Mouse (Mus musculus) CH12F3 (cell line): ENCODE measurements around the gene Nup88.

Source experiments
- in situ Hi-C: fragments of 300-500 bp; cut with MboI; formaldehyde crosslinking; loops from 2 replicates; pipeline ENCODE4 v1.14.3; 2020; ENCODE audit warnings: low sequenced_read_pairs

Nup88 gene

GRCm38 (mm10) chr11:70969821-70970559 is at the start of gene Nup88, which contains the start of gene Rpain:
TSS of gene Nup88 (minus strand) at chr11:70969973.
TSS of gene Rpain (plus strand) at chr11:70970213.
- in situ Hi-C loops, result no loop called here

GRCm38 (mm10) chr11:71018416-71019200 is 48.8 kb upstream of the Nup88 start:
- in situ Hi-C loops, result no loop called here

- in situ Hi-C loops, result no loop called here
Measured at GRCm38 (mm10) chr11:71017051-71017450, 47.3 kb upstream of the Nup88 start.

GRCm38 (mm10) chr11:71012743-71013142 is 43.0 kb upstream of the Nup88 start:
- in situ Hi-C loops, result no loop called here

GRCm38 (mm10) chr11:71008321-71008720 is 38.5 kb upstream of the Nup88 start:
- in situ Hi-C loops, result no loop called here

- in situ Hi-C loops, result no loop called here
Measured at GRCm38 (mm10) chr11:71007831-71008230, 38.1 kb upstream of the Nup88 start.

GRCm38 (mm10) chr11:71007026-71007425 is 37.3 kb upstream of the Nup88 start:
- in situ Hi-C loops, result no loop called here

- in situ Hi-C loops, result no loop called here
Measured at GRCm38 (mm10) chr11:71005046-71005445, 35.3 kb upstream of the Nup88 start.

- in situ Hi-C loops, result no loop called here
Measured at GRCm38 (mm10) chr11:71004316-71004773, 34.6 kb upstream of the Nup88 start, which contains the start of gene Dhx33. TSS of gene Dhx33 (minus strand) at chr11:71004437.

GRCm38 (mm10) chr11:71003611-71004315 is 34.0 kb upstream of the Nup88 start:
- in situ Hi-C loops, result no loop called here

GRCm38 (mm10) chr11:71001167-71001566 is 31.4 kb upstream of the Nup88 start:
- in situ Hi-C loops, result no loop called here

- in situ Hi-C loops, result no loop called here
Measured at GRCm38 (mm10) chr11:70982557-70983228, 12.9 kb upstream of the Nup88 start, which contains the start of gene C1qbp. TSS of gene C1qbp (minus strand) at chr11:70983026.

GRCm38 (mm10) chr11:70982030-70982429 is 12.3 kb upstream of the Nup88 start:
- in situ Hi-C loops, result no loop called here

GRCm38 (mm10) chr11:70980751-70981510 is 11.2 kb upstream of the Nup88 start:
- in situ Hi-C loops, result no loop called here

- in situ Hi-C loops, result no loop called here
Measured at GRCm38 (mm10) chr11:70980232-70980631, 10.5 kb upstream of the Nup88 start.

GRCm38 (mm10) chr11:70977293-70977692 is 7.5 kb upstream of the Nup88 start:
- in situ Hi-C loops, result no loop called here

- in situ Hi-C loops, result no loop called here
Measured at GRCm38 (mm10) chr11:70975193-70975592, 5.4 kb upstream of the Nup88 start.

- in situ Hi-C loops, result no loop called here
Measured at GRCm38 (mm10) chr11:70973947-70974346, 4.2 kb upstream of the Nup88 start.

- in situ Hi-C loops, result no loop called here
Measured at GRCm38 (mm10) chr11:70972586-70972985, 2.8 kb upstream of the Nup88 start.
